Mouse (Mus musculus): Measurements from ENCODE around the gene Olfr248. TPM values are rescaled to one million over a fixed set of nuclear protein-coding genes. Genes with fewer than 3 reads are reported as not detected.
"Not testable (repeated sequence)": the region's sequence is repeated elsewhere in the genome, so short reads cannot be mapped to it uniquely, and the experiment has no call there.

Gene Olfr248
- polyA plus RNA-seq (2011; ENCODE audit: insufficient read depth, insufficient read length, low read depth, missing spikeins) = not detected in 2 replicates

- Histone ChIP-seq H3K27me3 (ENCODE audit: control insufficient read depth, insufficient read depth, low read length, poor library complexity, severe bottlenecking) (no peaks in the 10 kb centered on the region), H3K9me3 (replicated peaks; ENCODE audit: control insufficient read depth, insufficient read depth, low read length, poor library complexity, severe bottlenecking) (no peaks in the 10 kb centered on the region), H3K4me1 (ENCODE audit: control insufficient read depth, insufficient read depth, low read length) (no peaks in the 10 kb centered on the region), H3K36me3 (ENCODE audit: control insufficient read depth, insufficient read depth, low read length, poor library complexity, severe bottlenecking) (no peaks in the 10 kb centered on the region), H3K27ac (ENCODE audit: insufficient read depth, low read length) (no peak within 1 kb of the TSS), H3K4me3 (ENCODE audit: low read depth, low read length) (no peak within 1 kb of the TSS), H3K9ac (ENCODE audit: low read depth, poor library complexity, severe bottlenecking) (no peak within 1 kb of the TSS)
- TF ChIP-seq EP300 (IDR thresholded peaks at IDR 0.05; ENCODE audit: insufficient read depth, low read depth, low read length) (no peak), CTCF (IDR thresholded peaks at IDR 0.05; ENCODE audit: low read depth, low read length) (no peak), POLR2A (IDR thresholded peaks at IDR 0.05; ENCODE audit: insufficient read depth, low read length) (no peak)
Measured at GRCm38 (mm10) chr1:174390746-174391145, at the start of gene Olfr248. Gene Olfr248 (plus strand): TSS chr1:174391046.

GRCm38 (mm10) chr1:174353636-174354035 lies 37.2 kb upstream of the Olfr248 start:
- not testable (repeated sequence) for H3K27me3 ChIP-seq (ENCODE audit: control insufficient read depth, insufficient read depth, low read length, poor library complexity, severe bottlenecking); H3K4me1 ChIP-seq (ENCODE audit: control insufficient read depth, insufficient read depth, low read length); H3K36me3 ChIP-seq (ENCODE audit: control insufficient read depth, insufficient read depth, low read length, poor library complexity, severe bottlenecking); H3K4me3 ChIP-seq (ENCODE audit: low read depth, low read length); H3K9ac ChIP-seq (ENCODE audit: low read depth, poor library complexity, severe bottlenecking); H3K9me3 ChIP-seq (replicated peaks; ENCODE audit: control insufficient read depth, insufficient read depth, low read length, poor library complexity, severe bottlenecking); H3K27ac ChIP-seq (ENCODE audit: insufficient read depth, low read length)

DNA sequence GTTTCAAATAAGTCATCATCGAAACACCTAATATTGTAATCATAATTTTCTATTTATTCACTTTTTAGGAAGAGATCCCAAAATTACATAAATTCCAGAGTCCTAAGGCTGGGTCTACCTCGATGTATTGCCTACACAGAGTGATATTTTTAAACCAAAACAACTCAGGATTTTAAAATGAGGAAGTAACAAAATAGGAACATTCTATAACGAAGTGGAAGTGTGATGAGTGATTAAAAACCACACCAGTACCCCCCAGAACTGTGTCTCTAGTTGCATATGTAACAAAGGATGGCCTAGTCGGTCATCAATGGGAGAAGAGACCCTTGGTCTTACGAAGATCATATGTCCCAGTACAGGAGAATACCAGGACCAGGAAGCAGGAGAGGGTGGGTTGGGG lies 36.2 kb upstream of the Olfr248 start:
- TF ChIP-seq POLR2A (IDR thresholded peaks at IDR 0.05; ENCODE audit: insufficient read depth, low read length) (no peak), EP300 (IDR thresholded peaks at IDR 0.05; ENCODE audit: insufficient read depth, low read depth, low read length) (no peak), CTCF (IDR thresholded peaks at IDR 0.05; ENCODE audit: low read depth, low read length) (no peak)
- Histone ChIP-seq H3K27me3 (ENCODE audit: control insufficient read depth, insufficient read depth, low read length, poor library complexity, severe bottlenecking) (no peaks in the 10 kb centered on the region), H3K4me1 (ENCODE audit: control insufficient read depth, insufficient read depth, low read length) (no peaks in the 10 kb centered on the region), H3K9me3 (replicated peaks; ENCODE audit: control insufficient read depth, insufficient read depth, low read length, poor library complexity, severe bottlenecking) (no peaks in the 10 kb centered on the region), H3K9ac (ENCODE audit: low read depth, poor library complexity, severe bottlenecking) (no peak overlapping the region), H3K4me3 (ENCODE audit: low read depth, low read length) (no peak overlapping the region), H3K36me3 (ENCODE audit: control insufficient read depth, insufficient read depth, low read length, poor library complexity, severe bottlenecking) (no peaks in the 10 kb centered on the region), H3K27ac (ENCODE audit: insufficient read depth, low read length) (no peak overlapping the region)

DNA sequence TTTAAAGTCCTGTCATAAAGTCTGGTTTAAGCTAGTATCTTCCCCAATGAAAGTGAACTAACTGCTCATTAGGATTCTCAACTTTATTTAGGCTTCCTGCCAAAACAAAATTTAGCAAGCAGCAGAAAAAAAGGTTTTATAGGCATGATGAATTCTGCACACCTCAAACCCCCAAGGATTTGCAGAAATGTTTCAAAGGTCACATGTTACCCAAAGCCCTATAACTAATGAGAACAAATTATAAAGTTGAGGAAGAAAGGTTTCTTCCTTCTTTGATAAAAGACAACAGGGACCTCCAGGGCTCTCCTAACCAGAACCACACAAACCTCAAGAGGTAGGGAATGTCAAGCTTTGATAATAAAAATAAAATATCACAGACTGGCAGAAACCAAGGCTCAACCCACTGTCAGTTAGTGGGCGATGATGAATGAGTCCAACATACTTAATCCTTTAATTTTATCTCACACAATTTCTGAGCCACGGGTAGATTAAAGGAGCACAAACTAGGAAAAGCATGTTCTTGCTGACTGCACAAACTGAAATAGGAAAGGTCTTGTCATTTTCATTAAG lies 25.9 kb upstream of the Olfr248 start, which contains the start of gene Olfr417:
Gene Olfr417, plus strand, starts transcription at position 241 of the 570 bp plus-strand sequence.
- Histone ChIP-seq H3K9me3 (replicated peaks; ENCODE audit: control insufficient read depth, insufficient read depth, low read length, poor library complexity, severe bottlenecking) (no peaks in the 10 kb centered on the region), H3K27me3 (ENCODE audit: control insufficient read depth, insufficient read depth, low read length, poor library complexity, severe bottlenecking) (no peaks in the 10 kb centered on the region), H3K4me1 (ENCODE audit: control insufficient read depth, insufficient read depth, low read length) (no peaks in the 10 kb centered on the region), H3K27ac (ENCODE audit: insufficient read depth, low read length) (no peak within 1 kb of the TSS), H3K4me3 (ENCODE audit: low read depth, low read length) (no peak within 1 kb of the TSS), H3K9ac (ENCODE audit: low read depth, poor library complexity, severe bottlenecking) (no peak within 1 kb of the TSS), H3K36me3 (ENCODE audit: control insufficient read depth, insufficient read depth, low read length, poor library complexity, severe bottlenecking) (no peaks in the 10 kb centered on the region)
- no peak for TF ChIP-seq CTCF (IDR thresholded peaks at IDR 0.05; ENCODE audit: low read depth, low read length)
- no peak for TF ChIP-seq EP300 (IDR thresholded peaks at IDR 0.05; ENCODE audit: insufficient read depth, low read depth, low read length)
- no peak for TF ChIP-seq POLR2A (IDR thresholded peaks at IDR 0.05; ENCODE audit: insufficient read depth, low read length)

DNA sequence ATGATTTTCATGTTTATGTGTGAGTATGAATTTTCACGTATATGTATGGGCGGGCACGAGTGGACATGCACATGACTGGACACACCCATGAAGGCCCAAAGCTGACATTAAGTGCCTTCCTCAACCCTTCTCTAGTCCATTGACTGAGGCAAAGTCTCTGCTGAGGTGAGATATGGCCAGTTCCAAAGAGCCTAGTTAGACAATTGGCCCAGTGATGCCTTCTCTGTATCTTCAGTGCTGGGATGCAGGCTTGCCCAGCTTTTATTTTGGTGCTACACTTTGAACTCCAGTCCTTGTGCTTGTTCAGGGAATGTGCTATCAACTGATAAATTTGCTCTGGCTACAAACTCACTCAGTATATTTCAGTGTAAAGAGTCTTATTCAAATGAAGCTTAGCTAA lies 17.0 kb upstream of the Olfr248 start:
- no peaks in the 10 kb centered on the region for H3K27me3 ChIP-seq (ENCODE audit: control insufficient read depth, insufficient read depth, low read length, poor library complexity, severe bottlenecking)
- H3K4me1 ChIP-seq (ENCODE audit: control insufficient read depth, insufficient read depth, low read length) = no peaks in the 10 kb centered on the region
- H3K4me3 ChIP-seq (ENCODE audit: low read depth, low read length) = no peak overlapping the region
- TF ChIP-seq EP300 (IDR thresholded peaks at IDR 0.05; ENCODE audit: insufficient read depth, low read depth, low read length) = no peak
- TF ChIP-seq CTCF (IDR thresholded peaks at IDR 0.05; ENCODE audit: low read depth, low read length) = no peak
- no peak for TF ChIP-seq POLR2A (IDR thresholded peaks at IDR 0.05; ENCODE audit: insufficient read depth, low read length)
- H3K9ac ChIP-seq (ENCODE audit: low read depth, poor library complexity, severe bottlenecking) = no peak overlapping the region
- no peaks in the 10 kb centered on the region for H3K36me3 ChIP-seq (ENCODE audit: control insufficient read depth, insufficient read depth, low read length, poor library complexity, severe bottlenecking)
- no peaks in the 10 kb centered on the region for H3K9me3 ChIP-seq (replicated peaks; ENCODE audit: control insufficient read depth, insufficient read depth, low read length, poor library complexity, severe bottlenecking)
- no peak overlapping the region for H3K27ac ChIP-seq (ENCODE audit: insufficient read depth, low read length)

DNA sequence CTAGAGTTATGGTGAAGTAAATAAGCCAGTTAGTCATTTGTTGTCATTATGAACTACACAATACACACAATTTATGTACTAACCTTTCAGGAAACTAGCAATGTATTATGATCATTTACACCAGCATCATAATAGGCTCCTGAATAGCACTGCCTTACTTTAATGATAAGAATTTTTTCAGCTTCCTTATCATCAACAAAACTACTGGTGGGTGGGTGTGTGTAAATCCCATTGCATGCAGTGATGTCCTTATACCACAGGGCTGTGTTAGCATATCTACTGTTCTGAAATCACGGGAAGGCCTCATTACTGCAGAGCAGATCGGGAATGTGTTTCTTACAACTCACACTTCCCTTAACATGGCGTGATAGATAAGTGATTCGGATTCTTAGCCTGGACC lies 32.1 kb downstream of the Olfr248 start:
- Histone ChIP-seq H3K27me3 (ENCODE audit: control insufficient read depth, insufficient read depth, low read length, poor library complexity, severe bottlenecking) (no peaks in the 10 kb centered on the region), H3K4me1 (ENCODE audit: control insufficient read depth, insufficient read depth, low read length) (peaks cover 2% of the 10 kb centered on the region), H3K4me3 (ENCODE audit: low read depth, low read length) (no peak overlapping the region), H3K36me3 (ENCODE audit: control insufficient read depth, insufficient read depth, low read length, poor library complexity, severe bottlenecking) (no peaks in the 10 kb centered on the region), H3K27ac (ENCODE audit: insufficient read depth, low read length) (no peak overlapping the region), H3K9ac (ENCODE audit: low read depth, poor library complexity, severe bottlenecking) (no peak overlapping the region), H3K9me3 (replicated peaks; ENCODE audit: control insufficient read depth, insufficient read depth, low read length, poor library complexity, severe bottlenecking) (no peaks in the 10 kb centered on the region)
- TF ChIP-seq CTCF (IDR thresholded peaks at IDR 0.05; ENCODE audit: low read depth, low read length) = no peak
- TF ChIP-seq POLR2A (IDR thresholded peaks at IDR 0.05; ENCODE audit: insufficient read depth, low read length) = no peak
- TF ChIP-seq EP300 (IDR thresholded peaks at IDR 0.05; ENCODE audit: insufficient read depth, low read depth, low read length) = no peak

Data from ES-Bruce4 (cell line).